ENCODE assay signal across 7 mouse cellular contexts in genomic region chr9:110743456-110744323, GRCm38 (mm10). TPM values are rescaled to one million over a fixed set of nuclear protein-coding genes. Genes with fewer than 3 reads are reported as not detected.
DNase-seq lines count a peak whose midpoint lies in the region; ATAC-seq and TF ChIP-seq lines count a peak whose summit lies in the region.

No protein-coding gene starts in this region.

- TF ChIP-seq POLR2A in CH12.LX (IDR thresholded peaks at IDR 0.05; ENCODE audit: low read depth, low read length) = no peak

- H3K9me3 ChIP-seq in CH12.LX (replicated peaks; ENCODE audit: low read length) (no peaks in the 10 kb centered on the region), E14TG2a.4 (ENCODE audit: low read length) (peaks cover 11% of the 10 kb centered on the region)
- no peaks in the 10 kb centered on the region for H3K9me3 ChIP-seq in heart, embryonic 12.5 days (replicated peaks)
- H3K9me3 ChIP-seq in midbrain, embryonic 13.5 days = no peaks in the 10 kb centered on the region

- dilution Hi-C loops in CH12.LX (cut with MboI; ENCODE audit: extremely low pct_ligation_motif_present, extremely low pct_unique_long_range_greater_than_20kb, low sequenced_read_pairs) = no loop called here

- no peaks in the 10 kb centered on the region for H3K36me3 ChIP-seq in CH12.LX (replicated peaks in 1 of 2; ENCODE audit: control insufficient read depth in 1 of 2, insufficient read depth in 1 of 2, low read length in 1 of 2)
- no peaks in the 10 kb centered on the region for H3K36me3 ChIP-seq in E14TG2a.4 (ENCODE audit: insufficient read depth, low read length)
- peaks cover 7% of the 10 kb centered on the region for H3K36me3 ChIP-seq in heart, embryonic 12.5 days
- no peaks in the 10 kb centered on the region for H3K36me3 ChIP-seq in midbrain, embryonic 13.5 days

- TF ChIP-seq EP300 in CH12.LX (IDR thresholded peaks at IDR 0.05; ENCODE audit: low read length) = no peak

- no peak for TF ChIP-seq CTCF in CH12.LX (conservative IDR thresholded peaks at IDR 0.05 in 1 of 2, IDR thresholded peaks at IDR 0.05 in 1 of 2; ENCODE audit: low read depth in 2 of 2, low read length in 2 of 2)
- TF ChIP-seq CTCF in E14TG2a.4 (conservative IDR thresholded peaks at IDR 0.05; ENCODE audit: low read length) = no peak

- ATAC-seq in heart, embryonic 12.5 days (ENCODE audit: insufficient number of reproducible peaks, low FRiP score) = peak; percentile 73
- ATAC-seq in midbrain, embryonic 13.5 days = peak; percentile 68

- WGBS in heart, embryonic 12.5 days = 3% methylated on average over 45 of the region's 63 CpGs
- WGBS in midbrain, embryonic 13.5 days = 3% methylated on average over 52 of the region's 63 CpGs

- in situ Hi-C loops in CH12.LX (cut with MboI; ENCODE audit: low pct_ligation_motif_present, low pct_unique_long_range_greater_than_20kb, low sequenced_read_pairs) = no loop called here

- no peak for DNase-seq in CH12.LX (ENCODE audit: extremely low read depth)
- peak; percentile 84 for DNase-seq in kidney, postnatal 10 days
- DNase-seq in Muller cell, postnatal 12 days (ENCODE audit: inconsistent ontology term) = no peak
- DNase-seq in layer of hippocampus, adult 18-20 months (ENCODE audit: low spot score in 2 of 2) = no peak

- no peak for TF ChIP-seq RAD21 in CH12.LX (IDR thresholded peaks at IDR 0.05; ENCODE audit: low read depth, low read length)

- peaks cover 88% of the 10 kb centered on the region for H3K27me3 ChIP-seq in CH12.LX (replicated peaks)
- H3K27me3 ChIP-seq in E14TG2a.4 (ENCODE audit: insufficient read depth, low read length) = peaks cover 93% of the 10 kb centered on the region
- peaks cover 8% of the 10 kb centered on the region for H3K27me3 ChIP-seq in heart, embryonic 12.5 days (replicated peaks)
- peaks cover 49% of the 10 kb centered on the region for H3K27me3 ChIP-seq in midbrain, embryonic 13.5 days

- no peaks in the 10 kb centered on the region for H3K79me2 ChIP-seq in CH12.LX (replicated peaks; ENCODE audit: control insufficient read depth, extremely low read depth, insufficient read depth, poor library complexity, severe bottlenecking)

- H3K9ac ChIP-seq in CH12.LX (ENCODE audit: insufficient read depth, low read depth) = peak overlapping the region; percentile 49; the same call in 1 of the 2 replicates
- H3K9ac ChIP-seq in heart, embryonic 12.5 days = peak overlapping the region; percentile 92
- peak overlapping the region; percentile 79 for H3K9ac ChIP-seq in midbrain, embryonic 13.5 days (replicated peaks)

- H3K4me1 ChIP-seq in CH12.LX (ENCODE audit: control insufficient read depth in 1 of 2, insufficient read depth in 2 of 2) (peaks cover 2 to 4% of the 10 kb centered on the region in 2 experiments; a peak in 1 of 4 replicates), E14TG2a.4 (replicated peaks; ENCODE audit: low read depth, low read length) (peaks cover 40% of the 10 kb centered on the region)
- peaks cover 35% of the 10 kb centered on the region for H3K4me1 ChIP-seq in heart, embryonic 12.5 days (replicated peaks)
- H3K4me1 ChIP-seq in midbrain, embryonic 13.5 days (replicated peaks) = peaks cover 25% of the 10 kb centered on the region

- no peak overlapping the region for H3K27ac ChIP-seq in CH12.LX (ENCODE audit: insufficient read depth, low read depth)
- H3K27ac ChIP-seq in heart, embryonic 12.5 days (ENCODE audit: poor library complexity, severe bottlenecking) = peak overlapping the region; percentile 89
- no peak overlapping the region for H3K27ac ChIP-seq in midbrain, embryonic 13.5 days

- H3K4me3 ChIP-seq in CH12.LX (replicated peaks in 1 of 3; ENCODE audit: low read depth in 2 of 3, low read length in 2 of 3, poor library complexity in 1 of 3) (peak overlapping the region in 1 of 3 experiments; percentile 32), E14TG2a.4 (replicated peaks; ENCODE audit: low read length) (peak overlapping the region; percentile 77)
- peak overlapping the region; percentile 83 for H3K4me3 ChIP-seq in heart, embryonic 12.5 days
- peak overlapping the region; percentile 60 for H3K4me3 ChIP-seq in midbrain, embryonic 13.5 days (replicated peaks)

- peak overlapping the region; percentile 87 for H3K4me2 ChIP-seq in CH12.LX (ENCODE audit: insufficient read depth, low read depth, poor library complexity, severe bottlenecking)
- H3K4me2 ChIP-seq in heart, embryonic 12.5 days = peak overlapping the region; percentile 83
- peak overlapping the region; percentile 95 for H3K4me2 ChIP-seq in midbrain, embryonic 13.5 days (replicated peaks)

TF ChIP-seq in CH12.LX, 34 proteins besides CTCF, POLR2A, EP300 and RAD21:
- TF ChIP-seq JUN (IDR thresholded peaks at IDR 0.05; ENCODE audit: insufficient read depth, low read depth, low read length) = no peak
- no peak for TF ChIP-seq E2F4 (IDR thresholded peaks at IDR 0.05; ENCODE audit: insufficient replicate concordance, low read depth, low read length)
- no peak for TF ChIP-seq JUND (conservative IDR thresholded peaks at IDR 0.05; ENCODE audit: low read depth, low read length)
- TF ChIP-seq POLR2AphosphoS2 (IDR thresholded peaks at IDR 0.05; ENCODE audit: low read depth, low read length) = no peak
- no peak for TF ChIP-seq MAFK (IDR thresholded peaks at IDR 0.05; ENCODE audit: insufficient replicate concordance, low read length)
- TF ChIP-seq CHD1 (IDR thresholded peaks at IDR 0.05; ENCODE audit: low read depth, low read length) = no peak
- TF ChIP-seq MXI1 (IDR thresholded peaks at IDR 0.05; ENCODE audit: low read depth, low read length) = no peak
- no peak for TF ChIP-seq SMC3 (IDR thresholded peaks at IDR 0.05; ENCODE audit: low read depth, low read length)
- TF ChIP-seq ZC3H11A (IDR thresholded peaks at IDR 0.05; ENCODE audit: low read depth, low read length) = no peak
- no peak for TF ChIP-seq MEF2A (IDR thresholded peaks at IDR 0.05; ENCODE audit: borderline replicate concordance, low read depth, low read length)
- no peak for TF ChIP-seq ETS1 (conservative IDR thresholded peaks at IDR 0.05; ENCODE audit: low read depth, low read length)
- TF ChIP-seq RCOR1 (conservative IDR thresholded peaks at IDR 0.05; ENCODE audit: low read depth, low read length) = no peak
- no peak for TF ChIP-seq MYC (IDR thresholded peaks at IDR 0.05; ENCODE audit: low read depth, low read length)
- TF ChIP-seq TBP (conservative IDR thresholded peaks at IDR 0.05; ENCODE audit: low read depth, low read length) = no peak

RNA-seq across cellular contexts. Expression of gene Myl3, which starts 2.0 kb away (rescaled TPM):
- not detected in 2 replicates for total RNA-seq in CH12.LX (2012; rRNA removed)
- not detected in 2 replicates for total RNA-seq in CH12.LX (2014; rRNA removed)
- polyA plus RNA-seq in CH12.LX (2012; ENCODE audit: insufficient read length, low read depth) = not detected in 2 replicates
- polyA plus RNA-seq in heart, embryonic 12.5 days (2016; fragmentation: Nextera tagmentation; extraction: Ambion mirVana) = 3,437 and 3,612 TPM in 2 replicates
- not detected in 2 replicates for polyA plus RNA-seq in midbrain, embryonic 13.5 days (2015; fragmentation: Nextera tagmentation; extraction: Ambion mirVana)
- total RNA-seq in layer of hippocampus, adult 18-20 months (2021) = not detected

RNA-seq across cellular contexts. Expression of gene Pth1r, which starts 3.3 kb away (rescaled TPM):
- total RNA-seq in CH12.LX (2012; rRNA removed) (0.34 and 0.76 TPM in 2 replicates), CH12.LX (2014; rRNA removed) (not detected in 2 replicates)
- polyA plus RNA-seq in CH12.LX (2012; ENCODE audit: insufficient read length, low read depth) = 0.10 and 0.35 TPM in 2 replicates
- 45.8 and 46.1 TPM in 2 replicates for polyA plus RNA-seq in heart, embryonic 12.5 days (2016; fragmentation: Nextera tagmentation; extraction: Ambion mirVana)
- polyA plus RNA-seq in midbrain, embryonic 13.5 days (2015; fragmentation: Nextera tagmentation; extraction: Ambion mirVana) = 9.2 and 11.2 TPM in 2 replicates
- total RNA-seq in layer of hippocampus, adult 18-20 months (2021) = 1 to 10 TPM; 3.9 TPM

RNA-seq across cellular contexts. Expression of gene Prss42, which starts 54.3 kb away (rescaled TPM):
- total RNA-seq in CH12.LX (2012; rRNA removed) = 0.29 and 0.34 TPM in 2 replicates
- total RNA-seq in CH12.LX (2014; rRNA removed) = 0.28 TPM in 1 of 2 replicates, not detected in the other
- polyA plus RNA-seq in CH12.LX (2012; ENCODE audit: insufficient read length, low read depth) = 1.1 and 1.2 TPM in 2 replicates
- 0.14 TPM in 1 of 2 replicates, not detected in the other for polyA plus RNA-seq in heart, embryonic 12.5 days (2016; fragmentation: Nextera tagmentation; extraction: Ambion mirVana)
- polyA plus RNA-seq in midbrain, embryonic 13.5 days (2015; fragmentation: Nextera tagmentation; extraction: Ambion mirVana) = not detected in 2 replicates
- total RNA-seq in layer of hippocampus, adult 18-20 months (2021) = not detected

Comparison
In these comparisons a context has a peak if more than half of its experiments do, and no peak if none do; other contexts are left out.
1. RNA of gene Myl3, which starts 2.0 kb away (polyA plus RNA-seq): 3,437 to 3,612 TPM in heart, embryonic 12.5 days; not detected in midbrain, embryonic 13.5 days and not detected in CH12.LX; every median in the first group is over 1,000 times any median in the second.
2. Peak in every context shown above with its lines, with median percentiles within 50 percentile points of each other: H3K4me2 ChIP-seq and H3K9ac ChIP-seq.